Mouse (Mus musculus) ES-Bruce4 (cell line): ENCODE measurements at regions not wholly inside any gene's neighbourhood (a gene's known extent, or its start where the extent isn't known, plus 50 kb on each side); places are given as distances from the start of the nearest gene placed in this dataset.
A peak's percentile ranks its signal among the peaks of the same experiment; 100 is the strongest.

Experiments
- H3K27ac ChIP-seq: 2 replicates; pipeline ENCODE4 v1.5.1; 2012; ENCODE audit warnings: low read length, inconsistent platforms; ENCODE audit not compliant: insufficient read depth
- H3K27me3 ChIP-seq: 2 replicates; pipeline ENCODE4 v1.6.1; 2012; ENCODE audit warnings: mild to moderate bottlenecking, low read length, inconsistent platforms; ENCODE audit not compliant: control insufficient read depth, poor library complexity, insufficient read depth, severe bottlenecking
- H3K36me3 ChIP-seq: 2 replicates; pipeline ENCODE4 v1.6.1; 2012; ENCODE audit warnings: inconsistent platforms, mild to moderate bottlenecking, low read length, moderate library complexity; ENCODE audit not compliant: control insufficient read depth, poor library complexity, insufficient read depth, severe bottlenecking
- H3K4me1 ChIP-seq: one replicate; pipeline ENCODE4 v1.8.1; 2011; ENCODE audit warnings: low read length; ENCODE audit not compliant: control insufficient read depth, insufficient read depth
- H3K4me3 ChIP-seq: 2 replicates; pipeline ENCODE4 v1.5.1; 2011; ENCODE audit warnings: low read depth, mild to moderate bottlenecking, low read length
- H3K9ac ChIP-seq: 2 replicates; pipeline ENCODE4 v1.6.1; 2012; ENCODE audit warnings: low read depth, mild to moderate bottlenecking, inconsistent platforms; ENCODE audit not compliant: poor library complexity, severe bottlenecking
- H3K9me3 ChIP-seq: replicated peaks from 2 replicates; pipeline ENCODE4 v1.6.1; 2012; ENCODE audit warnings: mild to moderate bottlenecking, low read length, inconsistent platforms; ENCODE audit not compliant: control insufficient read depth, poor library complexity, insufficient read depth, severe bottlenecking
- CTCF ChIP-seq: IDR thresholded peaks from one replicate; pipeline ENCODE4 v1.8.1; 2011; ENCODE audit warnings: low read depth, low read length
- EP300 ChIP-seq: IDR thresholded peaks from 2 replicates; pipeline ENCODE4 v1.6.1; 2011; ENCODE audit warnings: low read depth, low read length; ENCODE audit not compliant: insufficient read depth
- POLR2A ChIP-seq: IDR thresholded peaks from one replicate; pipeline ENCODE4 v1.8.1; 2011; ENCODE audit warnings: low read length; ENCODE audit not compliant: insufficient read depth

DNA sequence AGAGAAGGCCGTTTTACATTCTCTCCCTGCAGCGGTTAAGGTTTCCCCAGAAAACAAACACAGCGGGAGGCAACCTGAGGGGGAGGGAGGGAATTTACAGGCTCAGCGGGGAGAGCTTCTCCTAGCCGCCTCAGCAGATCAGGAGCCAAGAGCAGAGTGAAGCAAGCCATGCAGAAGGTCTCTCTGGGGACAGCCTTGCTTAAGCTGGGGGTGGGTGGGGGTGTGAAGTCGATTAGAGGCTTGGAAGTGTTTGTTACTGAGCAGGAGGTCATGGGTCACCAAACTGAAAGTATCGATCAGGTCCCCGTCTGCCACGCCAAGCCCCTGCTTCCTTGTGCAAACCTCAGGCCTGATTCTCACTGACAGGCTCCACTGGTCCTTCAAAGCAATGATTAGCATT lies 58.7 kb upstream of the Nfasc start:
- Histone ChIP-seq H3K27me3 (no peaks in the 10 kb centered on the region), H3K9me3 (no peaks in the 10 kb centered on the region), H3K36me3 (no peaks in the 10 kb centered on the region), H3K27ac (no peak overlapping the region), H3K4me1 (peaks cover 7% of the 10 kb centered on the region), H3K4me3 (no peak overlapping the region), H3K9ac (no peak overlapping the region)
- TF ChIP-seq CTCF: no peak
- peak; percentile 76; the same call in 1 of the 2 replicates for TF ChIP-seq EP300

GRCm38 (mm10) chr1:132799258-132799657 lies 57.7 kb upstream of the Nfasc start:
- Histone ChIP-seq H3K9me3 (no peaks in the 10 kb centered on the region), H3K36me3 (no peaks in the 10 kb centered on the region), H3K27me3 (no peaks in the 10 kb centered on the region), H3K27ac (no peak overlapping the region), H3K4me3 (no peak overlapping the region), H3K4me1 (peaks cover 7% of the 10 kb centered on the region), H3K9ac (no peak overlapping the region)
- TF ChIP-seq POLR2A (no peak), EP300 (no peak), CTCF (no peak)

GRCm38 (mm10) chr1:132794462-132794861 lies 52.9 kb upstream of the Nfasc start:
- no peaks in the 10 kb centered on the region for H3K36me3 ChIP-seq
- no peaks in the 10 kb centered on the region for H3K9me3 ChIP-seq
- no peak overlapping the region for H3K9ac ChIP-seq
- no peaks in the 10 kb centered on the region for H3K27me3 ChIP-seq
- TF ChIP-seq EP300: no peak
- no peak for TF ChIP-seq CTCF
- TF ChIP-seq POLR2A: no peak
- peaks cover 3% of the 10 kb centered on the region for H3K4me1 ChIP-seq
- no peak overlapping the region for H3K27ac ChIP-seq
- H3K4me3 ChIP-seq: no peak overlapping the region
